Mouse (Mus musculus) limb, embryonic 10.5 days (tissue): Measurements from ENCODE around the gene Poldip3. TPM values are rescaled to one million over a fixed set of nuclear protein-coding genes. Genes with fewer than 3 reads are reported as not detected.
A peak's percentile ranks its signal among the peaks of the same experiment; 100 is the strongest.

ENCODE experiments used
- DNase-seq: peaks from one replicate; pipeline ENCODE4 v3.0.0-alpha.2; 2017; ENCODE audit warnings: low spot score
- H3K27ac ChIP-seq: fragments of 300-500 bp; sonication (generic); 2 replicates; pipeline ENCODE4 v1.5.1; 2016; ENCODE audit warnings: mild to moderate bottlenecking
- H3K27me3 ChIP-seq: fragments of 300-500 bp; sonication (generic); 2 replicates; pipeline ENCODE4 v1.6.1; 2016; ENCODE audit warnings: low read depth, mild to moderate bottlenecking; ENCODE audit not compliant: poor library complexity, severe bottlenecking
- H3K36me3 ChIP-seq: fragments of 300-500 bp; sonication (generic); 2 replicates; pipeline ENCODE4 v1.6.1; 2016; ENCODE audit warnings: mild to moderate bottlenecking, moderate library complexity
- H3K4me1 ChIP-seq: fragments of 300-500 bp; sonication (generic); 2 replicates; pipeline ENCODE4 v1.6.1; 2016
- H3K4me3 ChIP-seq: fragments of 300-500 bp; sonication (generic); 2 replicates; pipeline ENCODE4 v1.5.1; 2016; ENCODE audit warnings: mild to moderate bottlenecking, moderate library complexity
- H3K9me3 ChIP-seq: fragments of 300-500 bp; sonication (generic); replicated peaks from 2 replicates; pipeline ENCODE4 v1.6.1; 2016; ENCODE audit warnings: mild to moderate bottlenecking
- WGBS: fragments of 180-500 bp; shearing (Covaris S2); methylation state at CpG from one replicate; pipeline ENCODE4 v1.1.7; 2016; 5-methylcytosine and 5-hydroxymethylcytosine counted together
- polyA plus RNA-seq: library from polyadenylated mRNA; unstranded; fragments of >200 nt; fragmentation: Nextera tagmentation; extraction: Ambion mirVana; gene quantifications from 2 replicates; pipeline ENCODE4 v1.2.1, GENCODE M21; 2016

The Poldip3 gene
- 183 and 193 TPM in 2 replicates for polyA plus RNA-seq

DNA sequence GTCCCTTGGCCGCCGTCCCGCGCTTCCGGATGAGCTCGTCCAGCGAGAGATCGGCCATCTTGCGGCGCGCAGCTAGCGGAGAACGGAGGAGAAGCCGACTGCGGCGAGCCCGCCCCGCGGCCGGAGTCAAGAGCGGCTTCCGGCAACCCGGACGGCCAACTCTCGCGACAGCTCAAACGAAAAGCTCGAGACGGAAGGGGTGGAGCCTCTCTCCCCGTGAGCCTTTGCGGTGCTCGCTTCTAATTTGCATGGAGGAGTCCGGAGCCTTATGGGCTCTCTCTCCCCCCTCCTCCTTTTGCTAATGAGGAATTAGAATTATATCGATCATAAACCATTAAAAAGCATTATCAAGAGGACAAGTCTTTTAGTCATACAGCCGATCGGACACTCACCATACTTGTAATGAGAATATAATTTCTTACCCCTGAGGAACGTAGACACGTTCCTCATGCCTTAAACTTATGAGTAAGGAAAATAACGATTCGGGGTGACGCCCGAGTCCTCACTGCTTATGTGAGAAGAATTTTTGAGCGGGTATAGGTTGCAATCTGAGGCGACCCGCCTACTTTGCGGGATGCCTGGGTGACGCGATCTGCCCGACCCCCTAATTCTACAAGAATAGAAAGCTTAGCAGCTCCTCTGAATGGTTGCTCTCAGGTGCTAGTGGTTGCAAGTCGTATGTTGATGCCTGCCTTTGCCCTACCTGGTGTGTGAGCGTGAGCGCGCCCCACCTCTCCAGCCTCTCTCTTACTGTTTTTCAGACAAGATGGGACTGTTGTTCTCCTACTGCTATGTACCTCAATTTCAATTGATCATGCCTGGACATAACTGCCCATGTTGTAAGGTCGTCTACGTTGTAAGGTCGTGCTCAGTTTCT, at the start of gene Poldip3:
Gene Poldip3 (minus strand): TSS at position 189 of the 877 bp plus-strand sequence.
- WGBS, result under 1% methylated on average over 56 of the region's 56 CpGs
- peak; percentile 98 for DNase-seq
- H3K27ac ChIP-seq, result peak within 1 kb of the TSS; percentile 97
- no peaks in the 10 kb centered on the region for H3K9me3 ChIP-seq
- peak within 1 kb of the TSS; percentile 72 for H3K4me3 ChIP-seq
- peaks cover 12% of the 10 kb centered on the region for H3K4me1 ChIP-seq
- H3K27me3 ChIP-seq, result no peaks in the 10 kb centered on the region
- peaks cover 40% of the 10 kb centered on the region for H3K36me3 ChIP-seq

DNA sequence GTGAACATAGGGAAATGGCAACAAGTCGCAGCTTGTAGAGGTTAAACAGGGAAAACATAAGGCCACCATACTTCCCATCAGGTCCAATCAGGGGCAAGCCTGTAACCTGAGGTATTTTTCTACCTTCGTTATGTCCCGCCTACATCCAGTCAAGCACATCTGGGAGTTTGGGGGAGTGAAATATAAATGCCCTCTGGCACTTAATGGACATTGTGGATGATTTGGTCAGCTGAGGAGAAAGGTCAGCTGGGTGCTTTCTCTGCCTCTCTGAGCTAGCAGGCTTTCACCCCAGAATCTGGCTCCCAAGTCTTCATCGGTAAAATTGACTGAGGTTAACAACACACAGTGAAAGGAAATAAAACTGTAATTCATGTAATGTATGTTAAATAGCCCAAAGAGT, 44.2 kb upstream of the Poldip3 start:
- Histone ChIP-seq H3K4me3 (no peak overlapping the region), H3K27ac (no peak overlapping the region), H3K36me3 (no peaks in the 10 kb centered on the region), H3K4me1 (no peaks in the 10 kb centered on the region), H3K27me3 (no peaks in the 10 kb centered on the region), H3K9me3 (0 out of 2 replicates have a peak, but pooled peaks cover 2% of the 10 kb centered on the region)
- no peak for DNase-seq
- WGBS, result 95% methylated on average over 4 of the region's 4 CpGs

DNA sequence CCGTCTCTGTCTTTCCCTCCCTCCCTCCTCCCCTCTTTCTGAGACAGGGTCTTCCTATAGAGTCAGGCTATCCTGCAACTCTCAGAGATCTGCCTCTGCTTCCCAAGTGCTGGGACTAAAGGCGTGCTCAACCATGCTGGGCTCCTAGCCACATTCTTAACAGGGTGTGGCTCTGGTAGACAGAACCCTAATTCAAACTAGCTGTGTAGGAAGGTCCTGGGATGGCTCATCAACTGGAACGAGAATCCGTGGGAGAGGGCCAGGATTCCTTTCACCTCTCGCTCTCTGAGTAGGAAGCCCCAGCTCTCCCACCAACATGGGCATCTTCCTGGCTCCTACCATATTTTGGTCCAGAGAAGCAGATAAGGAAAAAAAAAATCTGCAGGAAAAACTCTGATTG, 33.2 kb upstream of the Poldip3 start:
- H3K4me3 ChIP-seq, result no peak overlapping the region
- no peaks in the 10 kb centered on the region for H3K27me3 ChIP-seq
- no peak overlapping the region for H3K27ac ChIP-seq
- no peaks in the 10 kb centered on the region for H3K36me3 ChIP-seq
- 78% methylated on average over 5 of the region's 5 CpGs for WGBS
- H3K9me3 ChIP-seq, result no peaks in the 10 kb centered on the region
- DNase-seq, result no peak
- no peaks in the 10 kb centered on the region for H3K4me1 ChIP-seq

DNA sequence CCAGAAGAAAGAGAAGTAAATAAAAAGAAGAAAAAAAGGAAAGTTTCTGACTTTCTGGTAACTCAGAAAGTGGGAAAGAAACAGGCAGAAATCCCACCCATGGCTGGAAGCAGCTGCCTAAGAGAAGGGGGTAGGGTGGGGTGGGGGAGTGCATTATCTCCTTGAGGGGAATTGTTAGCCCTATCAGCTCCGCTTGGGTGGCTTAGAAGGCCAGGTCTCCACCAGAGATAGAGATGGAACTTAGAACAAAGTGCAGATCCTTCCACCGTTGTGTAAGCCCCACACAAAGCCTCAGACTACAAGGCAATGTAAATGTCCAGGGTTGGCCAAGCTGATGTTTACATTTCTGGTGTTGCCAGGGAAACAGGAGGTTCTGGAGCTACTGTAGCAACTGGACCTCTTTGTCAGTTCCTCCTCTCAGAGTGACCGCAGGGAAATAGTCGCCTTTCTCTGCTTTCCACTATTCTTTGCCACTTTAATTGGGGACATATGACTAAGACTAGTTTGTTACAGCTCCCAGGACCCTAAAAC, 32.7 kb upstream of the Poldip3 start:
- no peaks in the 10 kb centered on the region for H3K36me3 ChIP-seq
- no peak for DNase-seq
- H3K27me3 ChIP-seq, result no peaks in the 10 kb centered on the region
- WGBS, result 72% methylated on average over 4 of the region's 4 CpGs
- H3K4me3 ChIP-seq, result no peak overlapping the region
- H3K4me1 ChIP-seq, result no peaks in the 10 kb centered on the region
- H3K27ac ChIP-seq, result no peak overlapping the region
- no peaks in the 10 kb centered on the region for H3K9me3 ChIP-seq

DNA sequence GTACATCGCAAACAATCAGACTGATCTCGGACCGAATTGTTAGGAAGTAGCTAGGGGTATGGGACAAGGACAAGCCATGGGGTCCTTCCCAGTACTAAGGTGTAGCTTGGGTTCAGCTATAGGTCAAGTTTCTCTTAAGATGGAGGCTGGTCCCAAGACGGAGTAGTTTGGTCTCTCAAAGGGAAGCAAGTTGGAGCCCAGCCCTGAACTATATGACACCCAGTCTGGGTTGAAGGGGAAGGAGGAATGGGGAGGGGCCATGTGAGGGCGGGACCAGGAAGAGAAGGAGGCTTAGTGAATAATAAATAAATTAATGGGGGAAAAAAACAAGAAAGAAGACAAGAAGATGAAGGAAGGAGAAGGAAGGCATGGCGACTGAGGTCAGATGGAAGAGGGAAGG, 30.8 kb upstream of the Poldip3 start:
- Histone ChIP-seq H3K4me3 (no peak overlapping the region), H3K4me1 (no peaks in the 10 kb centered on the region), H3K27me3 (no peaks in the 10 kb centered on the region), H3K27ac (no peak overlapping the region), H3K9me3 (no peaks in the 10 kb centered on the region), H3K36me3 (no peaks in the 10 kb centered on the region)
- no peak for DNase-seq
- WGBS, result 91% methylated on average over 6 of the region's 6 CpGs

DNA sequence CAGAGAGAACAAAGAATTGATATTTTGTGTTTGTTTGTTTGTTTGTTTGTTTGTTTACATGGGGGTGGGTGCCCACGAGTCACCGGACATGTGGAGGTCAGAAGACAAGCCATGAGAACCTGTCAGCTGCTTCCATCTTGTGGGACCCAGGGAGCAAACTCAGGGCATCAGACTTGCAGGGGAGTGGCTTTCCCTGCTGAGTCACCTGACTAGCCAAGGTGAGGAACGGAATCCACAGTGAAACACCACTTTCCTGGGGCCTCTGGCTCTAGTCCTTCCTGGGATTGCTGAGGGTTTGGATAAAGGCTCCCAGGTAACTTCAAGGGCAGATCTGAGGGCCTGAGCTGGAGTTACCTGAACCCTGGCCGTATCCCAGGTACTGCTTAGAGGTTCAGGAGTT, 27.5 kb upstream of the Poldip3 start:
- Histone ChIP-seq H3K4me3 (no peak overlapping the region), H3K27me3 (no peaks in the 10 kb centered on the region), H3K4me1 (peaks cover 13% of the 10 kb centered on the region), H3K27ac (no peak overlapping the region), H3K9me3 (no peaks in the 10 kb centered on the region), H3K36me3 (no peaks in the 10 kb centered on the region)
- 75% methylated on average over 4 of the region's 4 CpGs for WGBS
- DNase-seq, result no peak

DNA sequence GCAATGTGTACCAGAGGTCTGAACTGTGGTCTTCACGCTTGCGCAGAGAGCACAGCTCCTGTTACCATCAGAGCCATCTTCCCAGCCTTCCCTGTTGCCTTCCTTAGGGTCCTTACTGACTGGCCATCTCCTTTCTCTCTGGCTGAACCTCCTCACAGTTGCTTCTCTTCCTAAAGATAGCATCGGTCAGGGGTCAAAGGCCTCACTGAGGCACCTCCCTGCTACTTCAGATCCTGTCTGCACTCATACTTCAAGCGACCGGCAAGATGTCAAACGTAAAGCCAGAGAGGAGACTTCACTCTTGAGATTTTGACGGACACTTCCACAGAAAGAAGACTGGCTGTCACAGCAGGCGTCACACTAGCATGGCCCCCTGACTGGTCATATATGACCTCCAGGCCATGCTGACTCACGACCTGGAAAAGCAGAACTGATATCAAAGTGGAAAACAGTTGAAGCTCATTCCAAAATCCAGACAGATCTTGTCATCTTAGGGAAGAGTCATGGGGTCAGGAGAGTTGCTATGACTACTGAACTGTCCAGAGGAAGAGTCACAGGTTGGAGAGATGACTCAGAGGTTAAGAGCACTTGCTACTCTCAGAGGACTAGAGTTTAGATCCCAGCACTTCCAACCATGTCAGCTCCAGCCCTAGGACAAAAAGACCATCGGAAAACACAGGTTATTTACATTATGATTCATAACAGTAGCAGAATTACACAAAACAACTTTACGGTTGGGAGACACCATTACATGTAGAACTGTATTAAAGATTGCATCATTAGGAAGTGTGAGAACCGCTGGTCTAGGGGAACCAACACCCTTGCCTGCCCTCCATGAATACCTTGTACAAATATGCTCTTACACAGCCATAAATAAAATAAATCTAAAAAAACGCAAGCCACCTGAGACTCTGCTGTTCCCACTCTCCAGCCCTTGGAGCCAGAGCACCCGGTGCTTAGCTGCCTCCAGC, 25.0 kb upstream of the Poldip3 start:
- no peaks in the 10 kb centered on the region for H3K36me3 ChIP-seq
- DNase-seq, result no peak
- H3K9me3 ChIP-seq, result no peaks in the 10 kb centered on the region
- WGBS, result 90% methylated on average over 14 of the region's 14 CpGs
- H3K27ac ChIP-seq, result no peak overlapping the region
- peaks cover 34% of the 10 kb centered on the region for H3K4me1 ChIP-seq
- H3K4me3 ChIP-seq, result no peak overlapping the region
- no peaks in the 10 kb centered on the region for H3K27me3 ChIP-seq

DNA sequence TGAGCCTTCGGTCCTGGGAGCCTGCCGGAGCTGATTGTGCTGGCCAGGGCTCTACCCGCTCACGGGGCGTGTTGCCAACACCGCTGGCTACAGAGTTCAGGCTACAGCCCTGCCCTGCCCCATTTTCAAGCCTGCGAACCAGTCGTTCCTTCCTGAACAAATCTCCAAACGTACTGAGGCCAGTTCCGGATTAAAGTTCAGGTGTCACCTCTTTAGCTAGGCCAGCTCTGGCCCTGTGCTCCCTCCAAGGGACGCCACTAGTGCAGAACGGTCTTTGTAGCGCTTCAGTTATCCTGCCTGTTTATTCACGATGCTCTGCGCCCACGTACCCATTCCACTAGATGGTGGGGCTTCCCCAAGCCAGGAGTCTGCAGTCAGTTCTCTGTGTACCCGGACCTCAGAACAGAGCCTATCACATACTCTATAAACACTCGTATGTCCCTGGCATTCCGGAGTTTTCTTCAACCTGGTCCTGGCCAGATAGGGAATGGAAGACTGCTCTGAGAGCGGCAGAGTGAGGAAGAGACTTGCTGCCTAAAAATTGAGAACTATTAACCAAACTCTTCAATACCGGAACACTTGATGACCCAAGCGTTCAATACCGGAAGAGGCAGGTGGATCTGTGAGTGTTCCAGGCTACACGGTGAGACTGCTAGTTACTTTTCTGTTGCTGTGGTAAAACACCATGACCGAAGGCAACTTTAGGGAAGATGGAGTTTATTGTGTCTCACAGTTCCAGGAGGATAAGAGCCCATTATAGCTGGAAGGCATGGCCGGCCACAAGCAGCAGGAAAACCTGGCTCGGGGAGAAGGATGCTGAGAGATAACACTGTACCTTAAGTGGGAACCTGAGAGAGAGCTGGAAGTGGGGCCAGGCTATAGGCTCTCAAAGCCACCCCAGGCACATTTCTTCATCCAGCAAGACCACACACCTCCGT, 23.6 kb upstream of the Poldip3 start, which contains the start of gene Cyb5r3:
Gene Cyb5r3 (minus strand): TSS at position 101 of the 938 bp plus-strand sequence.
- Histone ChIP-seq H3K27ac (peak within 1 kb of the TSS; percentile 90), H3K4me1 (peaks cover 34% of the 10 kb centered on the region), H3K36me3 (no peaks in the 10 kb centered on the region), H3K4me3 (peak within 1 kb of the TSS; percentile 89), H3K9me3 (no peaks in the 10 kb centered on the region), H3K27me3 (no peaks in the 10 kb centered on the region)
- no peak for DNase-seq
- 40% methylated on average over 28 of the region's 28 CpGs for WGBS

DNA sequence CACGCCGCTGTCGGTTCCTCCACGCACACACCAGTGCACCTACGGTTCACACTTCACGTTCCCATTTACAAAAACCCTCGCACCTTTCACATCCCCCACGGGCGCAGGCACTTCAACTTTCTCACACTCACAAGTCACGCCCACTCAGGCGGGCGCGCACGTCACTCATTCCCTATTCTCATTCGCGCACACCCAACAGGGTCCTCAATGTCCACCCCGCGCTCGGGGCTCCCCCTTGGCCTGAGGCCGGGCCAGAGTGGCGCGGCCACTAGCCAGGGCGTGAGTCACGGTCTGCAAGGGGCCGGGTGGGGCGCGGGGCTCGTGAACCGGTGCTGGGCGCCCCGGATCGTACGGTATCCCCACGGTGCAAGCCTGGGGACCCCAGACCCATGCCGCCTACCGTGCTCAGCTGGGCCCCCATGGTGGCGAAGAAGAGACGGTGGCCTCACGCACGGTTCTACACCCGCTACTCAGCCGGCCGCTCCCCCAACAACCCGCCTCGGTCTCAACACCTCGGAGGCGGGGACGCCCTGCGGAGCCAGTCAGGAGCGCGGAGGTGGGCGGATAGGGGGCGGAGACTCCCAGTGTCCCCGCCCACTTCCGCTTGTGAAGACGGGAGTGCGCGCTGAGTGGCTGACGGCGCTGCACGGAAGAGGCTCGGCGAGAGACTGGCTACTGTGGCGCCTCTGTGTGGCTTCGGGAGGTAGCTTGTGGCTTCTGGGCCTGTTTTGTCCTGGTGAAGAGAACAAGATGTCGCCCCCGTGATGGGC, 22.7 kb upstream of the Poldip3 start:
- DNase-seq, result peak; percentile 98
- H3K9me3 ChIP-seq, result no peaks in the 10 kb centered on the region
- H3K27ac ChIP-seq, result peak overlapping the region; percentile 90
- no peaks in the 10 kb centered on the region for H3K36me3 ChIP-seq
- WGBS, result 1% methylated on average over 67 of the region's 67 CpGs
- peaks cover 34% of the 10 kb centered on the region for H3K4me1 ChIP-seq
- no peaks in the 10 kb centered on the region for H3K27me3 ChIP-seq
- H3K4me3 ChIP-seq, result peak overlapping the region; percentile 89

DNA sequence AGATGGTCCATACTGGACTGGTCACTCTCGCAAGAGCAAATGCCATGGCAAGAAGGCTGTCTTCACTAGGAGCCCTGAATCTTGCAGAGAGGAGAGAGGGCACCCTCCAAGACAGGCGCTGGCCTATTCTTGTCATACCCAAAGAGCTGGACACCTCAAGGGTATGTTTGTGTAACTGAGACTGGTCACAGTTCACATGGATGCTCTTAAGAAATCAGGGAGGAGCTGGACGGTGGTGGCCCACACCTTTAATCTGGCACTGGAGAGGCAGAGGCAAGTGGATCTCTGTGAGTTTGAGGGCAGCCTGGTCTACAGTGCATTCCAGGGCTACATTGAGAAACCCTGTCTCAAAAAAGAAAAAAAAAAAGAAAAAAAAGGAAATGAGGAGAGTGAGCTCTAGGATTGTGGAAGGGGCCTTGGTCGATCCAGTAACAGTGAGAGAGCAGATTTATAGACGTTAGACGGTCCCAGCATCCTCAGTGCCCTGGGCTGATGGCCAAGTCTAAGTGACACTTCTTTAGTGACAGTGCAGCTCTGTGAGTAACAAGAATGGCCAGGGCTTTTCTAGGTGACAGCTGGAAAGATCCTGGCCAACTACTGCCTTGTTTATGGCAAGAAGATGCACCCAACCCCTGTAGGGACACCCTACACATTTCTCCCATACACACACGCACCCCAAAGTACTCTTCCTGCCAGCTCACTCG, 21.9 kb upstream of the Poldip3 start:
- Histone ChIP-seq H3K4me1 (peaks cover 34% of the 10 kb centered on the region), H3K9me3 (no peaks in the 10 kb centered on the region), H3K27me3 (no peaks in the 10 kb centered on the region), H3K36me3 (no peaks in the 10 kb centered on the region), H3K27ac (peak overlapping the region; percentile 90), H3K4me3 (peak overlapping the region; percentile 89)
- 65% methylated on average over 8 of the region's 8 CpGs for WGBS
- DNase-seq, result no peak
